Mouse (Mus musculus): ENCODE results near the gene Ercc4. TPM values are rescaled to one million over a fixed set of nuclear protein-coding genes. Genes with fewer than 3 reads are reported as not detected.

The Ercc4 gene
- polyA plus RNA-seq, 1 experiment, result 24.5 TPM

- 85% methylated on average over 2 of the region's 2 CpGs for WGBS
- TF ChIP-seq POLR2A (IDR thresholded peaks at IDR 0.05; ENCODE audit: control insufficient read depth, extremely low read depth, insufficient read depth, low read length, poor library complexity) (no peak), CTCF (IDR thresholded peaks at IDR 0.05; ENCODE audit: borderline replicate concordance, control insufficient read depth, extremely low read depth, insufficient read depth, low read length, poor library complexity) (no peak)
- no peak overlapping the region for H3K27ac ChIP-seq (ENCODE audit: control insufficient read depth, insufficient read depth, low read length)
- H3K27me3 ChIP-seq (ENCODE audit: control insufficient read depth, insufficient read depth, low read length), result no peaks in the 10 kb centered on the region
- peaks cover 2% of the 10 kb centered on the region; the same call in 1 of the 2 replicates for H3K4me1 ChIP-seq (replicated peaks; ENCODE audit: control insufficient read depth, insufficient read depth, low read length)
- H3K4me3 ChIP-seq (ENCODE audit: control insufficient read depth, insufficient read depth, low read length), result no peak overlapping the region
- DNase-seq, result no peak
- H3K36me3 ChIP-seq (ENCODE audit: control insufficient read depth, insufficient read depth, low read length), result no peaks in the 10 kb centered on the region
Measured at GRCm38 (mm10) chr16:13199204-13199603, 89.7 kb downstream of the Ercc4 start.

Other genes with a start within 250 kb of the Ercc4 start
- gene Mrtfb, start 146.8 kb downstream of the Ercc4 start, polyA plus RNA-seq (2012; rRNA removed), result 8.5 and 10.4 TPM in 2 replicates